Mouse (Mus musculus): ENCODE results near the gene Kmt2a. TPM values are rescaled to one million over a fixed set of nuclear protein-coding genes. Genes with fewer than 3 reads are reported as not detected.

Gene Kmt2a
- polyA plus RNA-seq, 1 experiment from 2014 or later, result 12.0 TPM

- Histone ChIP-seq H3K9ac (no peak overlapping the region), H3K27ac (ENCODE audit: poor library complexity, severe bottlenecking) (no peak overlapping the region), H3K4me3 (no peak overlapping the region), H3K4me1 (replicated peaks) (no peaks in the 10 kb centered on the region), H3K9me3 (replicated peaks) (no peaks in the 10 kb centered on the region), H3K4me2 (no peak overlapping the region), H3K27me3 (replicated peaks) (no peaks in the 10 kb centered on the region), H3K36me3 (peaks cover 95% of the 10 kb centered on the region)
- ATAC-seq (ENCODE audit: insufficient number of reproducible peaks, low FRiP score), result no peak
- WGBS, result 90% methylated on average over 8 of the region's 8 CpGs
These were observed 66.9 kb downstream of the Kmt2a start for GRCm38 (mm10) chr9:44814179-44814578.

- Histone ChIP-seq H3K9me3 (replicated peaks) (no peaks in the 10 kb centered on the region), H3K36me3 (peaks cover 93% of the 10 kb centered on the region), H3K4me3 (no peak overlapping the region), H3K4me2 (no peak overlapping the region), H3K27me3 (replicated peaks) (no peaks in the 10 kb centered on the region), H3K4me1 (replicated peaks) (no peaks in the 10 kb centered on the region), H3K9ac (no peak overlapping the region), H3K27ac (ENCODE audit: poor library complexity, severe bottlenecking) (no peak overlapping the region)
- WGBS, result 87% methylated on average over 10 of the region's 10 CpGs
- no peak for ATAC-seq (ENCODE audit: insufficient number of reproducible peaks, low FRiP score)
These were observed 70.8 kb downstream of the Kmt2a start for GRCm38 (mm10) chr9:44810316-44810715.

GRCm38 (mm10) chr9:44807778-44808177 lies 73.3 kb downstream of the Kmt2a start:
- Histone ChIP-seq H3K4me3 (no peak overlapping the region), H3K4me2 (no peak overlapping the region), H3K9me3 (replicated peaks) (no peaks in the 10 kb centered on the region), H3K4me1 (replicated peaks) (no peaks in the 10 kb centered on the region), H3K36me3 (peaks cover 76% of the 10 kb centered on the region), H3K27me3 (replicated peaks) (no peaks in the 10 kb centered on the region), H3K9ac (no peak overlapping the region), H3K27ac (ENCODE audit: poor library complexity, severe bottlenecking) (no peak overlapping the region)
- ATAC-seq (ENCODE audit: insufficient number of reproducible peaks, low FRiP score), result no peak
- WGBS, result 93% methylated on average over 10 of the region's 10 CpGs

- 75% methylated on average over 5 of the region's 5 CpGs for WGBS
- Histone ChIP-seq H3K9ac (no peak overlapping the region), H3K27ac (ENCODE audit: poor library complexity, severe bottlenecking) (no peak overlapping the region), H3K9me3 (replicated peaks) (no peaks in the 10 kb centered on the region), H3K4me3 (no peak overlapping the region), H3K36me3 (peaks cover 71% of the 10 kb centered on the region), H3K27me3 (replicated peaks) (no peaks in the 10 kb centered on the region), H3K4me1 (replicated peaks) (no peaks in the 10 kb centered on the region), H3K4me2 (no peak overlapping the region)
- no peak for ATAC-seq (ENCODE audit: insufficient number of reproducible peaks, low FRiP score)
These were observed 74.0 kb downstream of the Kmt2a start for GRCm38 (mm10) chr9:44807141-44807540.

GRCm38 (mm10) chr9:44805536-44805935 lies 75.6 kb downstream of the Kmt2a start:
- peaks cover 8% of the 10 kb centered on the region; the same call in 1 of the 2 replicates for H3K27me3 ChIP-seq (replicated peaks)
- H3K4me3 ChIP-seq, result no peak overlapping the region
- H3K4me2 ChIP-seq, result no peak overlapping the region
- H3K27ac ChIP-seq (ENCODE audit: poor library complexity, severe bottlenecking), result no peak overlapping the region
- H3K9me3 ChIP-seq (replicated peaks), result no peaks in the 10 kb centered on the region
- H3K4me1 ChIP-seq (replicated peaks), result no peaks in the 10 kb centered on the region
- ATAC-seq (ENCODE audit: insufficient number of reproducible peaks, low FRiP score), result no peak
- no peak overlapping the region for H3K9ac ChIP-seq
- 88% methylated on average over 5 of the region's 5 CpGs for WGBS
- H3K36me3 ChIP-seq, result peaks cover 58% of the 10 kb centered on the region

GRCm38 (mm10) chr9:44804678-44805077 lies 76.4 kb downstream of the Kmt2a start:
- Histone ChIP-seq H3K4me3 (no peak overlapping the region), H3K36me3 (peaks cover 50% of the 10 kb centered on the region), H3K9me3 (replicated peaks) (no peaks in the 10 kb centered on the region), H3K27ac (ENCODE audit: poor library complexity, severe bottlenecking) (no peak overlapping the region), H3K4me1 (replicated peaks) (peaks cover 5% of the 10 kb centered on the region), H3K9ac (no peak overlapping the region), H3K27me3 (replicated peaks) (peaks cover 8% of the 10 kb centered on the region; the same call in 1 of the 2 replicates), H3K4me2 (no peak overlapping the region)
- no peak for ATAC-seq (ENCODE audit: insufficient number of reproducible peaks, low FRiP score)
- WGBS, result 90% methylated on average over 10 of the region's 10 CpGs

- H3K27me3 ChIP-seq (replicated peaks), result peaks cover 17% of the 10 kb centered on the region
- 77% methylated on average over 4 of the region's 4 CpGs for WGBS
- no peak within 1 kb of the TSS for H3K9ac ChIP-seq
- no peak within 1 kb of the TSS for H3K4me3 ChIP-seq
- no peaks in the 10 kb centered on the region for H3K9me3 ChIP-seq (replicated peaks)
- ATAC-seq (ENCODE audit: insufficient number of reproducible peaks, low FRiP score), result no peak
- H3K4me2 ChIP-seq, result no peak within 1 kb of the TSS
- peaks cover 13% of the 10 kb centered on the region for H3K4me1 ChIP-seq (replicated peaks)
- H3K27ac ChIP-seq (ENCODE audit: poor library complexity, severe bottlenecking), result no peak within 1 kb of the TSS
- H3K36me3 ChIP-seq, result peaks cover 32% of the 10 kb centered on the region
These were observed 78.2 kb downstream of the Kmt2a start, which contains the start of gene Ttc36 for GRCm38 (mm10) chr9:44802808-44803450. Gene Ttc36, minus strand, starts transcription at chr9:44803072.

- Histone ChIP-seq H3K9me3 (replicated peaks) (no peaks in the 10 kb centered on the region), H3K4me3 (no peak overlapping the region), H3K4me2 (no peak overlapping the region), H3K36me3 (peaks cover 20% of the 10 kb centered on the region), H3K4me1 (replicated peaks) (peaks cover 13% of the 10 kb centered on the region), H3K27ac (ENCODE audit: poor library complexity, severe bottlenecking) (no peak overlapping the region), H3K27me3 (replicated peaks) (peaks cover 28% of the 10 kb centered on the region), H3K9ac (no peak overlapping the region)
- WGBS, result 79% methylated on average over 6 of the region's 6 CpGs
- no peak for ATAC-seq (ENCODE audit: insufficient number of reproducible peaks, low FRiP score)
These were observed 79.4 kb downstream of the Kmt2a start for GRCm38 (mm10) chr9:44801669-44802068.

GRCm38 (mm10) chr9:44799958-44800324 lies 81.2 kb downstream of the Kmt2a start:
- H3K9ac ChIP-seq, result peak overlapping the region; percentile 77
- peaks cover 30% of the 10 kb centered on the region for H3K27me3 ChIP-seq (replicated peaks)
- peak overlapping the region; percentile 66 for H3K4me3 ChIP-seq
- 45% methylated on average over 9 of the region's 9 CpGs for WGBS
- ATAC-seq (ENCODE audit: insufficient number of reproducible peaks, low FRiP score), result no peak
- H3K4me1 ChIP-seq (replicated peaks), result peaks cover 13% of the 10 kb centered on the region
- peak overlapping the region; percentile 91 for H3K4me2 ChIP-seq
- H3K27ac ChIP-seq (ENCODE audit: poor library complexity, severe bottlenecking), result no peak overlapping the region
- H3K9me3 ChIP-seq (replicated peaks), result no peaks in the 10 kb centered on the region
- H3K36me3 ChIP-seq, result peaks cover 4% of the 10 kb centered on the region

GRCm38 (mm10) chr9:44799102-44799957 lies 81.8 kb downstream of the Kmt2a start, which contains the start of gene Tmem25:
Gene Tmem25, minus strand, starts transcription at chr9:44799307.
- H3K9ac ChIP-seq, result peak within 1 kb of the TSS; percentile 77
- peak; percentile 92 for ATAC-seq (ENCODE audit: insufficient number of reproducible peaks, low FRiP score)
- H3K4me1 ChIP-seq (replicated peaks), result peaks cover 13% of the 10 kb centered on the region
- H3K27me3 ChIP-seq (replicated peaks), result peaks cover 30% of the 10 kb centered on the region
- H3K4me2 ChIP-seq, result peak within 1 kb of the TSS; percentile 91
- peak within 1 kb of the TSS; percentile 66 for H3K4me3 ChIP-seq
- no peaks in the 10 kb centered on the region for H3K36me3 ChIP-seq
- H3K27ac ChIP-seq (ENCODE audit: poor library complexity, severe bottlenecking), result peak within 1 kb of the TSS; percentile 49
- WGBS, result under 1% methylated on average over 75 of the region's 75 CpGs
- no peaks in the 10 kb centered on the region for H3K9me3 ChIP-seq (replicated peaks)

GRCm38 (mm10) chr9:44798298-44798697 lies 82.8 kb downstream of the Kmt2a start:
- WGBS, result 39% methylated on average over 7 of the region's 7 CpGs
- H3K4me3 ChIP-seq, result peak overlapping the region; percentile 66

More at GRCm38 (mm10) chr9:44798298-44798697, 82.8 kb downstream of the Kmt2a start:
- H3K36me3 ChIP-seq, result no peaks in the 10 kb centered on the region
- no peak overlapping the region for H3K27ac ChIP-seq (ENCODE audit: poor library complexity, severe bottlenecking)
- peaks cover 30% of the 10 kb centered on the region for H3K27me3 ChIP-seq (replicated peaks)
- ATAC-seq (ENCODE audit: insufficient number of reproducible peaks, low FRiP score), result no peak
- H3K9me3 ChIP-seq (replicated peaks), result no peaks in the 10 kb centered on the region
- no peak overlapping the region for H3K9ac ChIP-seq
- peaks cover 13% of the 10 kb centered on the region for H3K4me1 ChIP-seq (replicated peaks)
- H3K4me2 ChIP-seq, result peak overlapping the region; percentile 91; the same call in 1 of the 2 replicates
